Mouse (Mus musculus) intestine, embryonic 15.5 days (tissue): ENCODE data around the gene Rab11fip4. TPM values are rescaled to one million over a fixed set of nuclear protein-coding genes. Genes with fewer than 3 reads are reported as not detected.

Experiments
- ATAC-seq: fragments of 200-750 bp; cut with Nextera tagmentation; 2 replicates; pipeline ENCODE4 v1.8.0; 2017; ENCODE audit warnings: moderate TSS enrichment, moderate library complexity
- H3K27ac ChIP-seq: fragments of 300-500 bp; sonication (generic); 2 replicates; pipeline ENCODE4 v1.5.1; 2015; ENCODE audit warnings: mild to moderate bottlenecking, inconsistent platforms
- H3K27me3 ChIP-seq: fragments of 300-500 bp; sonication (generic); replicated peaks from 2 replicates; pipeline ENCODE4 v1.6.1; 2015; ENCODE audit warnings: inconsistent platforms
- H3K36me3 ChIP-seq: fragments of 300-500 bp; sonication (generic); 2 replicates; pipeline ENCODE4 v1.6.1; 2015; ENCODE audit warnings: inconsistent platforms
- H3K4me1 ChIP-seq: fragments of 300-500 bp; sonication (generic); replicated peaks from 2 replicates; pipeline ENCODE4 v1.6.1; 2015; ENCODE audit warnings: inconsistent platforms
- H3K4me2 ChIP-seq: fragments of 300-500 bp; sonication (generic); replicated peaks from 2 replicates; pipeline ENCODE4 v1.6.1; 2015; ENCODE audit warnings: mild to moderate bottlenecking, inconsistent platforms
- H3K4me3 ChIP-seq: fragments of 300-500 bp; sonication (generic); replicated peaks from 2 replicates; pipeline ENCODE4 v1.5.1; 2015; ENCODE audit warnings: inconsistent platforms
- H3K9ac ChIP-seq: fragments of 300-500 bp; sonication (generic); 2 replicates; pipeline ENCODE4 v1.6.1; 2015; ENCODE audit warnings: inconsistent platforms
- H3K9me3 ChIP-seq: fragments of 300-500 bp; sonication (generic); 2 replicates; pipeline ENCODE4 v1.6.1; 2016; ENCODE audit warnings: inconsistent platforms
- WGBS: fragments of 180-500 bp; shearing (Covaris S2); methylation state at CpG from one replicate; pipeline ENCODE4 v1.1.7; 2015; 5-methylcytosine and 5-hydroxymethylcytosine counted together
- polyA plus RNA-seq: library from polyadenylated mRNA; unstranded; fragments of >200 nt; fragmentation: Nextera tagmentation; extraction: Ambion mirVana; gene quantifications from 2 replicates; pipeline ENCODE4 v1.2.1, GENCODE M21; 2015

Rab11fip4 gene
- polyA plus RNA-seq, 1 experiment from 2014 or later = 1.8 TPM

- no peak overlapping the region for H3K4me2 ChIP-seq
Observed at GRCm38 (mm10) chr11:79646026-79646425, 55.0 kb downstream of the Rab11fip4 start.

GRCm38 (mm10) chr11:79646467-79647070, 55.6 kb downstream of the Rab11fip4 start:
- H3K4me3 ChIP-seq = no peak overlapping the region
- no peak overlapping the region for H3K9ac ChIP-seq
- H3K9me3 ChIP-seq = no peaks in the 10 kb centered on the region
- H3K36me3 ChIP-seq = no peaks in the 10 kb centered on the region
- no peaks in the 10 kb centered on the region; the same call in 1 of the 2 replicates for H3K27me3 ChIP-seq
- H3K27ac ChIP-seq = no peak overlapping the region
- no peak overlapping the region for H3K4me2 ChIP-seq
- no peak for ATAC-seq
- 34% methylated on average over 12 of the region's 12 CpGs for WGBS
- peaks cover 18% of the 10 kb centered on the region for H3K4me1 ChIP-seq

More at GRCm38 (mm10) chr11:79646026-79646425, 55.0 kb downstream of the Rab11fip4 start:
- no peak overlapping the region for H3K9ac ChIP-seq
- WGBS = 68% methylated on average over 5 of the region's 5 CpGs
- no peaks in the 10 kb centered on the region for H3K9me3 ChIP-seq
- H3K4me1 ChIP-seq = peaks cover 18% of the 10 kb centered on the region
- no peak overlapping the region for H3K4me3 ChIP-seq
- H3K27ac ChIP-seq = no peak overlapping the region
- no peaks in the 10 kb centered on the region; the same call in 1 of the 2 replicates for H3K27me3 ChIP-seq
- no peaks in the 10 kb centered on the region for H3K36me3 ChIP-seq
- no peak for ATAC-seq

- Histone ChIP-seq H3K4me2 (no peak overlapping the region), H3K9ac (no peak overlapping the region), H3K27me3 (no peaks in the 10 kb centered on the region; the same call in 1 of the 2 replicates), H3K27ac (no peak overlapping the region), H3K4me3 (no peak overlapping the region), H3K9me3 (no peaks in the 10 kb centered on the region), H3K4me1 (peaks cover 18% of the 10 kb centered on the region), H3K36me3 (no peaks in the 10 kb centered on the region)
- WGBS = 64% methylated on average over 8 of the region's 8 CpGs
- no peak for ATAC-seq
Observed at GRCm38 (mm10) chr11:79647071-79647501, 56.1 kb downstream of the Rab11fip4 start.

GRCm38 (mm10) chr11:79650359-79650835, 59.4 kb downstream of the Rab11fip4 start:
- Histone ChIP-seq H3K9ac (no peak overlapping the region), H3K36me3 (no peaks in the 10 kb centered on the region), H3K4me2 (no peak overlapping the region), H3K4me3 (no peak overlapping the region), H3K27ac (no peak overlapping the region), H3K9me3 (no peaks in the 10 kb centered on the region), H3K4me1 (peaks cover 15% of the 10 kb centered on the region), H3K27me3 (no peaks in the 10 kb centered on the region; the same call in 1 of the 2 replicates)
- ATAC-seq = no peak
- 42% methylated on average over 5 of the region's 5 CpGs for WGBS

- Histone ChIP-seq H3K36me3 (no peaks in the 10 kb centered on the region), H3K4me1 (peaks cover 8% of the 10 kb centered on the region), H3K27me3 (no peaks in the 10 kb centered on the region; the same call in 1 of the 2 replicates), H3K27ac (no peak overlapping the region), H3K9me3 (no peaks in the 10 kb centered on the region), H3K9ac (no peak overlapping the region), H3K4me2 (no peak overlapping the region), H3K4me3 (no peak overlapping the region)
- no peak for ATAC-seq
- WGBS = 83% methylated on average over 9 of the region's 9 CpGs
Observed at GRCm38 (mm10) chr11:79652257-79652656, 61.2 kb downstream of the Rab11fip4 start.

- WGBS = 65% methylated on average over 20 of the region's 20 CpGs
- H3K27me3 ChIP-seq = no peaks in the 10 kb centered on the region; the same call in 1 of the 2 replicates
- no peaks in the 10 kb centered on the region for H3K36me3 ChIP-seq
- H3K4me2 ChIP-seq = no peak overlapping the region
- peaks cover 4% of the 10 kb centered on the region; the same call in 1 of the 2 replicates for H3K4me1 ChIP-seq
- no peak overlapping the region for H3K9ac ChIP-seq
- ATAC-seq = peak; percentile 62
- no peak overlapping the region for H3K4me3 ChIP-seq
- H3K9me3 ChIP-seq = no peaks in the 10 kb centered on the region
- no peak overlapping the region for H3K27ac ChIP-seq
Observed at GRCm38 (mm10) chr11:79652921-79653575, 62.0 kb downstream of the Rab11fip4 start.

- Histone ChIP-seq H3K4me2 (no peak overlapping the region), H3K4me1 (peaks cover 4% of the 10 kb centered on the region; the same call in 1 of the 2 replicates), H3K27ac (0 out of 2 replicates have a peak overlapping the region, but pooled peaks have one; percentile 22), H3K4me3 (no peak overlapping the region), H3K9ac (no peak overlapping the region), H3K27me3 (no peaks in the 10 kb centered on the region; the same call in 1 of the 2 replicates), H3K36me3 (no peaks in the 10 kb centered on the region), H3K9me3 (no peaks in the 10 kb centered on the region)
- peak; percentile 82 for ATAC-seq
- 63% methylated on average over 4 of the region's 4 CpGs for WGBS
Observed at GRCm38 (mm10) chr11:79654407-79654831, 63.4 kb downstream of the Rab11fip4 start.

- Histone ChIP-seq H3K4me1 (peaks cover 5% of the 10 kb centered on the region), H3K9me3 (no peaks in the 10 kb centered on the region), H3K27me3 (no peaks in the 10 kb centered on the region; the same call in 1 of the 2 replicates), H3K9ac (no peak overlapping the region), H3K27ac (no peak overlapping the region), H3K4me3 (no peak overlapping the region), H3K4me2 (no peak overlapping the region), H3K36me3 (no peaks in the 10 kb centered on the region)
- 86% methylated on average over 7 of the region's 7 CpGs for WGBS
- ATAC-seq = no peak
Observed at GRCm38 (mm10) chr11:79655592-79655991, 64.6 kb downstream of the Rab11fip4 start.

GRCm38 (mm10) chr11:79656491-79656890, 65.5 kb downstream of the Rab11fip4 start:
- H3K36me3 ChIP-seq = no peaks in the 10 kb centered on the region
- no peak overlapping the region for H3K4me2 ChIP-seq
- no peak overlapping the region for H3K27ac ChIP-seq
- no peaks in the 10 kb centered on the region for H3K9me3 ChIP-seq
- H3K4me3 ChIP-seq = no peak overlapping the region
- ATAC-seq = no peak
- no peak overlapping the region for H3K9ac ChIP-seq
- no peaks in the 10 kb centered on the region; the same call in 1 of the 2 replicates for H3K27me3 ChIP-seq
- H3K4me1 ChIP-seq = peaks cover 14% of the 10 kb centered on the region
- WGBS = 76% methylated on average over 1 of the region's 1 CpGs

GRCm38 (mm10) chr11:79657053-79657452, 66.0 kb downstream of the Rab11fip4 start:
- Histone ChIP-seq H3K4me3 (no peak overlapping the region), H3K27ac (no peak overlapping the region), H3K36me3 (no peaks in the 10 kb centered on the region), H3K4me1 (peaks cover 19% of the 10 kb centered on the region), H3K27me3 (no peaks in the 10 kb centered on the region; the same call in 1 of the 2 replicates), H3K9me3 (no peaks in the 10 kb centered on the region), H3K9ac (no peak overlapping the region), H3K4me2 (no peak overlapping the region)
- ATAC-seq = no peak
- 85% methylated on average over 5 of the region's 5 CpGs for WGBS

GRCm38 (mm10) chr11:79658205-79658825, 67.3 kb downstream of the Rab11fip4 start:
- Histone ChIP-seq H3K4me1 (peaks cover 23% of the 10 kb centered on the region), H3K27ac (no peak overlapping the region), H3K4me2 (no peak overlapping the region), H3K9me3 (no peaks in the 10 kb centered on the region), H3K27me3 (no peaks in the 10 kb centered on the region), H3K36me3 (no peaks in the 10 kb centered on the region), H3K4me3 (no peak overlapping the region), H3K9ac (no peak overlapping the region)
- no peak for ATAC-seq
- 87% methylated on average over 10 of the region's 10 CpGs for WGBS
